Mouse (Mus musculus): ENCODE data around the gene Qrich2.

The Qrich2 gene

DNA sequence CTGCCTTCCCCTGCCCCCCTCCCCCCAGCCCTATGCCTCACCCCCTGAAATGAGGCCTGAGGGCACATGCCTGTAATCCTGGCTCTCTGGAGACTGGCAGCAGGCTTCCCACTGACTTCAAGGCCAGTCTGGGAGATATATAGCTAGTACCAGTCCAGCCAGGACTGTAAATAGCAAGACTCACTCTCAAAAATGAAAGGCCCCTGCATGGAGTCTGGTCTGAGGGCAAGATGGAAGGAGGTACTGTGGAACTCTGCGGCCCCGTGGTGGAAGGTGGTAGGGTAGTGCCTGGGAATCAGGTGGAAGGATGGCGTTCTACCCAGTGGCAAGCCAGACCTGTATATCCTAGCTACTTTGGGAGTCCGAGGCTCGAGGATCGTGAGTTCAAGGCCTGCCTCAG is 22.1 kb downstream of the Qrich2 start:
- no peak for DNase-seq (ENCODE audit: low read depth)

DNA sequence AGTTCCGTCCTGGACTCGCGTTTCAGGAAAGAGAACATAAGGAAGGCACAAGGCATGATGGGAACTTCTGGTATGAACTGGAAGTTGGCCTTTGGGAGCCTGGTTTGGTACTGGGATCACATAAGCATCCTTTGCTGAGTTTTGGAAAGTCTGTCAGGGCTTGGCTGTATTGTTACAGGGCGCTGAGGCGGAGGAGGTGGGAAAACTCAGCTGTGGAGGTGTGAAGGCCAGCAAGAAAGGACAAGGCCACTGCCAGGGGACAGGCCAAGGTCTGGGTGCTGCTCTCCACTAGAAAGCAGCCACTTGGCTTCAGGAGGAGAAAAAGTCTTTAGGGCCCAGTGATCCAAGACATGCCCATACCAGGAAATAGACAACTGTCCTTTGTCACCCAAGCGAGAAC is 22.7 kb downstream of the Qrich2 start:
- DNase-seq (ENCODE audit: low read depth) = no peak

- DNase-seq (ENCODE audit: low read depth) = no peak
Observed at GRCm38 (mm10) chr11:116442867-116443177, 23.2 kb downstream of the Qrich2 start.

DNA sequence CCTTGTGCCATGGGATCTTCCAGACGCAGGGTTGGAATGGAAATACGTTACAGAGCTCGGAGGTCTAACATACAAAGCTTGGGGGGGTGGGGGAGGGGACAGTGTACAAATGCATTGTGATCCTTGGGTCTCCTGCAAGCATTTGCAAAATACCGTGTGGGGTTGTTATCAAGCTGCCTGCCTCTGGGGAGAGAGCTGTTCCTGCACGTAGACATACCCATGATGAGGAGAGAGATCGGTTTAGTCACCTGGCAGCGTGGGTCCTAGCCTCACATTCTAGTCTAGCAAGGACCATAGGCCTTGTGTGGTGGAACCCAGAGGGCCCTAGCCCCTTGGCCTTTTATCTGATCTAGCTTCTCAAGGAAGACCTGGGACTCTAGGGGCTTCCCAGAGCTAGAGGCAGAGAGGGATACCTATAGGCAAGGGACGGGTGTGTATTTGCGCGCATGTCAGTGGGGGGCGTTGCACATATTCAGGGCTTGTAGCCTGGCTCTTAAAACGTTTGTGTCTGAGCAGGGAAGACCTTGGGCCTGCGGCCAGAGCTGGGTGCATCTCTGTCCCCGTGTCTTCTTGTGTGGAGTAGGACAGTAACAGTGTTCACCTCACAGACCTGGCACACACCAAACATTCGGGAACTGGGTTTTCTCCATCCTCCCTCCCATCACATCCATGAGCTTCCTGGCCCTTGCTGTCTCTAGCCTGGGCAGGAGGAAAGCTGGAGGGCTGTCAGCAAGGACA is 23.7 kb downstream of the Qrich2 start:
- no peak for DNase-seq (ENCODE audit: low read depth)

DNA sequence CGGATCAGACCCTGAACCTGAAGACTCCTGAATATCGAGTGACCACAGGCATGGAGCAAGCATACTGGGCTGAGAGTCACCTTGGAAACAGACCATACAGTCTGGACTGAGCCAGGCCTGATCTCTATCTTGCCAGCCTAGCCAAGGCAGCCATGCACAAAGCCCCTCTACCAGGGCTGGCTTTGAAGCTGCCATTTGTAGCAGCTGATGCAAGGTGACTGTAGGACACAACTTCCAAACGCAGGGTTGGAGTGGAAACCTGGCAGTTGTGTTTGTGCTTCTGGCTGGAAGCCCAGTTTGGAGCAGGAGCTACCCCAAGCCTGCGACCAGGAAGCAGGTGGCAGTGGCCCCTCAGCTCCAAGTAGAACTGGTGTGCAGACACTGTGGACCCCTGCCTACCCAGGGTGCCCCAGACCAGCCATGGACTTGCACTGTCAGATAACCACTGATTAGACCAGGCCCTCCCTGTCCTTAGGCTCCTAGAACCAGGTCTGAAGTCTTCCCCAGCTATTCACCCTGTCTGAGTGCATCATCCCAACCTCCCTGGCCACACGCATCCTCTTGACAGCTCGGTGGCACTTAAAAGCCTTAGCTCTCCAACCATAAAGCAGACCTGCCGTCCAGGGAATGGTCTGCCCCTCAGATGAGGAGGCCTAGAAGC is 25.5 kb downstream of the Qrich2 start:
- DNase-seq (ENCODE audit: low read depth) = no peak

DNA sequence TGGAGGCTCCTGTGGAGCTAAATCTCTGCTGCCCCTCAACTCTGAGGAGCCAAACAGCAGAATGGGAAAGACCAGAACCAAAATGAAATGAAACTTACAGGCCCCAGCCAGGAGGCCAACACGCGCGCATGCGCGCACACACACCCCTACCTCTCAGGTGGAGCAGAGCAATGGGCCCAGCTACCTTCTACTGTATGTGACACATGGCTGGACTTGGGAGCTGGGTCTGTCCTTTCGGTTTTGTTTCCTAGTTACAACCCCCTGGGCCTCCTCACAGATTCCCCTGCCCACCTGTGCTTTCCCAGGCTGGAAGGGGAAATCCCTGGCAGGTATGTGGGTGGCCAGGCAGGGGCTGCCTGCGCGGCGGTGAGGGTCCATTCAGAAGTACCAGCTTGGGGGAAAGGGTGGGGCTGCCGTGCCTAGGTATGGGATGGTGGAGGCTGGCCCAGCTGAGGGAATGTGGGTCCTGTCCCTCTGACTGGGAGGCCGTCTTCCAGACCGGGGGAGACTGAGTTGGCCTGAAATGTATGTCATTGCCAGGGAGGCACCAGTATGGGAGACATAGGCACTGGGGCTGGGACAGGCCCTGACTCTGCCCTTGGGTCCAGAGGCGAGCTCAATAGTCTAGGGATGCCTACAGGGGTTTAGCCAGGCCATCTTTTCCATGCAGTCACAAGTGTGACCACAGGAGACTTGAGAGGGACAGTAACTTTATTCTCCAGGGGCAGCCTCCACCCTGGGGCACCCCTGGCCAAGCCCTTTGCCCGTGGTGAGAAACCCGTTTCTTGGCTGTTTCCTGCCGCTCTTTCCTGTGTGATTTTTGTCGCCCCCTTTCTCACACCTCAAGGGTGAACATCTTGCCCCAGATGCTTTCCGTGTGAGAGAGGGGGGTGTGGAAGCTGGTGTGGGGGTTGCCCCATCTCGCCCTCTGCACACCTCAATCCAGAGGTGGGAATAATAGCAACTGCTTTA is 26.5 kb downstream of the Qrich2 start:
- DNase-seq (ENCODE audit: low read depth) = no peak

DNA sequence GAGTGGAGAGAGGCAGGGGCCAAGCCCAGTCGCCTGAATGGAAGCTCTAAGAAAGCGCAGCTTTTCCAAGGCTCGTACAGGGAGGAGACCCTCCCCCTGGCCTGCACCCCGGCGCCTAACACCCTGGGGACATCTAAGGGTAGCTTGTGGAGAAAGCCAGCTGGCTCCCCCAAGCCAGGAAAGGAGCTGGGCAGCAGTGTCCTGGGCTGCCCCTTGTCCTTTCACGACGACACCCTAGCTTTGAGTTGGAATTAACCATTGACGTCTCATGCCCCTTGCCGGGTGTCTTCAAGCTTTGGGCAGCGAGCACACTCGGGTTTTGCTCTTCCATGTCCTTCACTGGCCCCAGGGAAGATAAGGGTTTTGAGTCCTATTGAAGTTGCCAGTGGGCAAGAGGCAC is 28.5 kb downstream of the Qrich2 start:
- no peak for DNase-seq (ENCODE audit: low read depth)

GRCm38 (mm10) chr11:116436725-116437331 is 29.2 kb downstream of the Qrich2 start:
- no peak for DNase-seq (ENCODE audit: low read depth)

DNA sequence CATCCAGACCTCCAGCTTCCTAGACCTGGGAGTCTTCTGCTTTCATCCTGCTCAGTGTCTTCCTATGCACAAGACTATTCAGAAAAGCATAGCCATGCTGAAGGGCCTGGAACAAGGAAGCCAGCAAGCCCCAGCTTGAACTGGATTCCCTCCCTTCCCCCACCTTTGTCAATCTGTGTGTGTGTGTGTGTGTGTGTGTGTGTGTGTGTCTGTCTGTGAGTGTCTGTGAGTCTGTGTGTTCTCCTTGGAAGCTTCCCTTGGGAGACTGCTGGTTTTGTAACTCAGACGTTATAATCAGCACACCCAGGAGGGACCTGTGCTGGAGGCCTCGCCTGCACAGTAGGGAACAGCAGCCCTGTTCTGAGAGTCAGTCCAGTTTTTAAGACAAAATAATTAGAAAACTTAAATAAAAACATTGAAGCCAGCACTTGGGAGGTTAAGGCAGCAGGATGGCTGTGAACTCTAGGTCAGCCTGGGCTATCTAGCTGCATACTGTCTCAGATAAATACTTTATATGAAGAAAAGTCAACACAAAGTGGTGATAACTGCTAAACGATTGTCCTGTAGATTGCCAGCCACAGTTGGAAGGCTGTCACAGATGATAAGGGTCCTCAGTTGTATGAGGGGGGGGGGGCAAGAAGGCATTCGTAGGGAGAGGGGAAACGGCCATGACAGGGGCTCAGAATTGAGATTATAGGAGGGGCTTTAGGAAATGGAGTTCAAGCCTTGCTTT is 29.9 kb downstream of the Qrich2 start:
- no peak for DNase-seq (ENCODE audit: low read depth)

GRCm38 (mm10) chr11:116434967-116435752 is 30.9 kb downstream of the Qrich2 start:
- no peak for DNase-seq (ENCODE audit: low read depth)

DNA sequence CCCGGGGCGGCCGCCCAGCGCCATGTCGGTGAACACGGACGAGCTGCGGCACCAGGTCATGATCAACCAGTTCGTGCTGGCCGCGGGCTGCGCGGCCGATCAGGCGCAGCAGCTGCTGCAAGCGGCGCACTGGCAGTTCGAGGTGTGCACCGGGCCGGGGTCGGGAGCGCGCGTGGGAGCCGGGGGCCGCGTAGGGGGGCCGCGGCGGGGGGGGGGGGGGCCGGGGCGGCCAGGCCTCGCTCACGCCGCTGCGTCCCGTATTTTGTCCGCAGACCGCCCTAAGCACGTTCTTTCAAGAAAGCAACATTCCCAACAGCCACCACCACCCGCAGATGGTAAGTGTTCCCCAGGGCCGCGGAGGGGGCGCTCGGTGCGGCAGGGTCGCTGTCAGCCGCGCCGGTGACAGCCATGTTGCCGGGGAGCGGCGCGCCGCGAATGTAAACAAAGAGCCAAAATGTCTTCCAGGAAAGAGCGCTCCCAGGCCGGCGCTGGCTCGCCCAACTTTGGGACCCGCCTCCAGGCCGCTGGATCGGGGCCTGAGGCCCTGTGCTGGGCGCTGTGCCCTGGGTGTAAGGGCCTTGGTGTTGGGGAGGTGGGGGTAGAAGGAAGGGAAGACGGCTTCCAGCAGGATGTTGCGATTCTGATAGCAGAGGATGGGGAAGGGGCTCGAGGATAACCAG is 31.6 kb downstream of the Qrich2 start:
- peak; percentile 43 for DNase-seq (ENCODE audit: low read depth)

DNA sequence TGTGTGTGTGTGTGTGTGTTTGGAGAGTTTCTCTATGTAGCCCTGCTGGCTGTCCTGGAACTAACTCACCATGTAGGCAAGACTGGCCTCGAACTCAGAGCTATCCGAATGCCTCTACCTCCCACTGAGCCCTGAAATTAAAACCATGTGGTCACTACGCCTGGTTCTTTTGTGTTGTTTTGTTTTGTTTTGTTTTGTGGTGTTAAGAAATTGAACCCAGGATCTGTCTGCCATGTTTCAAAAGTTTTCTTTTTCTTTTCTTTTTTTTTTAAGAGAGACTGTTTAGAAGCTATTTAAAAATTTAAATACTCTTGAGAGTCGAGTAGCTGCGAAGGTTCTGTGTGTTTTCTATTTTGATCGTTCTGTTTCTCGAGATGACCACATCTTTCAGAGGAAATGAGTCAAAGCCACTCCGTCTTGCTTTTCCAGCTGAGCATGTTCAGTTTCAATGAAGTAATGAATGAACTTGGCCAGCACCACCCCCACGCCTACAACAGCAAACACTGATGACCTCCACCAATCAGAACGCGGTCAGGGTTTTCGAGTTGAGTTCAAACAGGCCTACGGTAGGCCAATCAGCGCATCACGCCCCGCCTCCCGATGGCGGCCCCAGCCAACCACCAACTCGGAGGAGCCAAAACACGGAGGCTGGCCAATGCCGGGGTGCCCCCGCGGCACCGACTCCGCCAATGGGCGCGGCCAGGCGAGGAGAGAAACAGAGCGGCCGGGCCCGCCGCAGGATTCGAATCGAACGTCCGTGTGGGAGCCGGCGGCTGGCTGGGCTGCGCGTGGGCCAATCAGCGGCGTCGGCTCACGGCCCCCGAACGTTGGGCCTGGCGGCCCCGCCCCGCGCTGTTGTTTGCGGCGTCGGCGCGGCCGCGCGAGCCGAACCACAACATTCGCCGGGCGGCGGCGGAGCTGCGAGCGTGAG is 32.4 kb downstream of the Qrich2 start, which contains the start of gene Ubald2:
Gene Ubald2, plus strand, starts transcription at position 739 of the 931 bp plus-strand sequence.
- peak; percentile 100 for DNase-seq (ENCODE audit: low read depth)

GRCm38 (mm10) chr11:116432593-116433355 is 33.3 kb downstream of the Qrich2 start:
- DNase-seq (ENCODE audit: low read depth) = no peak

DNA sequence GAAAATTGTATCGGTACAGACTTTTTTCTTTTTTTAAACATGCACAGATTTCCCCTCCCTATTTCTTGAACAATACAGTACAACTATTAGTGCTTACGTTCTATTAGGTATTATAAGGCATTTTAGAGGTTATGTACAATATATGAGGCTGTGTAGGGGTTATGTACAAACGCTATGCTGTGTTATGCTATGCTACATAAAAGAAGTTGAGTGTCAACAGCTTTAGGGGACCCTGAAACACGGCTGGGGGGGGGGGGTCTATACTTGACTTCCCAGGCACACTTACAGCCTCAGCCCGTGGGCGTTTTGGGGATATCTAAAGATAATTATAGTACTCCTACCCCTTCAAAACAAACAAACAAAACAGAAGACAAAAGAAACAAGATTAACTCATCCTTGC is 33.9 kb downstream of the Qrich2 start:
- no peak for DNase-seq (ENCODE audit: low read depth)

- no peak for DNase-seq (ENCODE audit: low read depth)
Observed at GRCm38 (mm10) chr11:116431428-116432077, 34.5 kb downstream of the Qrich2 start.

DNA sequence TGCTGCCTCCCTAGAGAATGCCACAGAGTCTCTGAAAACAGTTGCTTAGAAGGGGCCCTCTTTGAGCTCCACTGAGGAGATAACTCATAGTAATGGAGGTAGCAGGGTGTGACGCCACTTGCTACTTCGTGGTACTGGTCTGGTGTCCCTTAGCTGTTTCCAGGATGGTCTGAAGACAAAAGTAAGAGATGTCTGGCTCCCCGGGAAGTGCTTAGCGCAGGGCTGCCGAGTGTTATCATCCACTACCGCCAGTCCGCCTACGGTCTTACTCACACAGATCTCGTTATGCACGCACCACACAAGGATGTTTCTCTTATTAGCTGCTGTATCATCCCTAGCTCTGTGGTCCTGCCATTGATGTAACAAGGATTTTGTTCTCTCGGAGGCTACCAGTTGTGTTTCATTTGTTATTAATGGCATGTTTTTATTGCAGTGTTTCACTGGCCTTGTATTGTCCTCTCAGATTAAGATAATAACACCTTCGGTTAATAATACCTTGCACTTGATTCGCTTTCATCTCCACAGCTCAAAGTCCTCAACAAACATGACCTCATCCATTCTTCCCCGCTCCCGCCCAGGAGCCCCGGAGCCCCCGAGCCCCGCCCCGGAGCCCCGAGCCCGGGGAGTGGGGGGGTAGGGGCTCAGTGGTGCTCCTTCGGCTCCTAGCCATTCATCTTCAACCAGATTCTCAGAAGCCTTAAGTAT is 35.2 kb downstream of the Qrich2 start:
- DNase-seq (ENCODE audit: low read depth) = no peak
